Mouse (Mus musculus) forebrain, embryonic 13.5 days (tissue): ENCODE results near the gene Sgo2b. TPM values are rescaled to one million over a fixed set of nuclear protein-coding genes. Genes with fewer than 3 reads are reported as not detected.
"Not testable (repeated sequence)": the region's sequence is repeated elsewhere in the genome, so short reads cannot be mapped to it uniquely, and the experiment has no call there.

Experiments
- ATAC-seq: fragments of 200-750 bp; cut with Nextera tagmentation; 2 replicates; pipeline ENCODE4 v1.8.0; 2017
- H3K27ac ChIP-seq: fragments of 300-500 bp; sonication (generic); 2 replicates; pipeline ENCODE4 v1.5.1; 2015; ENCODE audit warnings: inconsistent platforms, mild to moderate bottlenecking, moderate library complexity
- H3K27me3 ChIP-seq: fragments of 300-500 bp; sonication (generic); 2 replicates; pipeline ENCODE4 v1.6.1; 2015; ENCODE audit warnings: mild to moderate bottlenecking, inconsistent platforms
- H3K36me3 ChIP-seq: fragments of 300-500 bp; sonication (generic); 2 replicates; pipeline ENCODE4 v1.6.1; 2015; ENCODE audit warnings: mild to moderate bottlenecking, inconsistent platforms; ENCODE audit not compliant: poor library complexity, severe bottlenecking
- H3K4me1 ChIP-seq: fragments of 300-500 bp; sonication (generic); 2 replicates; pipeline ENCODE4 v1.6.1; 2015; ENCODE audit warnings: inconsistent platforms
- H3K4me2 ChIP-seq: fragments of 300-500 bp; sonication (generic); 2 replicates; pipeline ENCODE4 v1.6.1; 2015; ENCODE audit warnings: inconsistent platforms, mild to moderate bottlenecking, moderate library complexity
- H3K4me3 ChIP-seq: fragments of 300-500 bp; sonication (generic); 2 replicates; pipeline ENCODE4 v1.5.1; 2015; ENCODE audit warnings: mild to moderate bottlenecking, inconsistent platforms
- H3K9ac ChIP-seq: fragments of 300-500 bp; sonication (generic); 2 replicates; pipeline ENCODE4 v1.6.1; 2015; ENCODE audit warnings: mild to moderate bottlenecking, inconsistent platforms
- H3K9me3 ChIP-seq: fragments of 300-500 bp; sonication (generic); replicated peaks from 2 replicates; pipeline ENCODE4 v1.6.1; 2016; ENCODE audit warnings: inconsistent platforms
- WGBS: fragments of 180-500 bp; shearing (Covaris S2); methylation state at CpG from one replicate; pipeline ENCODE4 v1.1.7; 2015; 5-methylcytosine and 5-hydroxymethylcytosine counted together
- polyA plus RNA-seq: library from polyadenylated mRNA; unstranded; fragments of >200 nt; fragmentation: Nextera tagmentation; extraction: Ambion mirVana; gene quantifications from 2 replicates; pipeline ENCODE4 v1.2.1, GENCODE M21; 2015

The Sgo2b gene
- polyA plus RNA-seq: not detected in 2 replicates

- peak; percentile 80 for ATAC-seq
- Histone ChIP-seq H3K27me3 (peaks cover 6% of the 10 kb centered on the region; the same call in 1 of the 2 replicates), H3K9ac (peak within 1 kb of the TSS; percentile 56), H3K27ac (no peak within 1 kb of the TSS), H3K4me2 (peak within 1 kb of the TSS; percentile 67), H3K4me3 (peak within 1 kb of the TSS; percentile 37), H3K36me3 (no peaks in the 10 kb centered on the region), H3K4me1 (peaks cover 6% of the 10 kb centered on the region; the same call in 1 of the 2 replicates), H3K9me3 (no peaks in the 10 kb centered on the region)
- WGBS: 8% methylated on average over 28 of the region's 30 CpGs
Observed at GRCm38 (mm10) chr8:63951626-63952377, at the start of gene Sgo2b. Gene Sgo2b, minus strand, starts transcription at chr8:63952248.

- not testable (repeated sequence) for H3K9ac ChIP-seq, H3K4me3 ChIP-seq, H3K4me1 ChIP-seq, H3K36me3 ChIP-seq, ATAC-seq, H3K4me2 ChIP-seq, H3K27me3 ChIP-seq, H3K9me3 ChIP-seq, H3K27ac ChIP-seq
- 33% methylated on average over 8 of the region's 9 CpGs for WGBS
Observed at GRCm38 (mm10) chr8:63970612-63971391, 18.8 kb upstream of the Sgo2b start.

- ATAC-seq: no peak
- H3K27ac ChIP-seq: no peak overlapping the region
- 0 out of 2 replicates have a peak, but pooled peaks cover 3% of the 10 kb centered on the region for H3K9me3 ChIP-seq
- H3K4me3 ChIP-seq: no peak overlapping the region
- no peak overlapping the region for H3K4me2 ChIP-seq
- H3K27me3 ChIP-seq: no peaks in the 10 kb centered on the region
- no peaks in the 10 kb centered on the region for H3K36me3 ChIP-seq
- H3K9ac ChIP-seq: no peak overlapping the region
- H3K4me1 ChIP-seq: no peaks in the 10 kb centered on the region
- WGBS: 84% methylated on average over 3 of the region's 3 CpGs
Observed at GRCm38 (mm10) chr8:63961032-63961785, 9.2 kb upstream of the Sgo2b start.

- not testable (repeated sequence) for H3K4me3 ChIP-seq, ATAC-seq, H3K27me3 ChIP-seq, H3K4me1 ChIP-seq, H3K9me3 ChIP-seq, H3K9ac ChIP-seq, H3K36me3 ChIP-seq, H3K4me2 ChIP-seq, H3K27ac ChIP-seq
- 79% methylated on average over 4 of the region's 4 CpGs for WGBS
Observed at GRCm38 (mm10) chr8:63953802-63954201, 1.8 kb upstream of the Sgo2b start.

- 80% methylated on average over 7 of the region's 7 CpGs for WGBS
- Histone ChIP-seq H3K27me3 (no peaks in the 10 kb centered on the region), H3K9me3 (no peaks in the 10 kb centered on the region), H3K4me3 (no peak overlapping the region), H3K27ac (no peak overlapping the region), H3K9ac (no peak overlapping the region), H3K36me3 (no peaks in the 10 kb centered on the region), H3K4me2 (no peak overlapping the region), H3K4me1 (no peaks in the 10 kb centered on the region)
- no peak for ATAC-seq
Observed at GRCm38 (mm10) chr8:63933171-63933570, 18.9 kb downstream of the Sgo2b start.

- Histone ChIP-seq H3K9me3 (no peaks in the 10 kb centered on the region), H3K36me3 (no peaks in the 10 kb centered on the region), H3K27me3 (no peaks in the 10 kb centered on the region), H3K27ac (no peak overlapping the region), H3K4me1 (no peaks in the 10 kb centered on the region), H3K4me3 (no peak overlapping the region), H3K4me2 (no peak overlapping the region), H3K9ac (no peak overlapping the region)
- WGBS: 44% methylated on average over 3 of the region's 3 CpGs
- ATAC-seq: no peak
Observed at GRCm38 (mm10) chr8:63929301-63930097, 22.5 kb downstream of the Sgo2b start.

- whole genome bisulfite sequencing: 52% methylated on average over 4 of the region's 4 CpGs
- Histone ChIP-seq H3K36me3 (no peaks in the 10 kb centered on the region), H3K4me2 (no peak overlapping the region), H3K9me3 (no peaks in the 10 kb centered on the region), H3K4me1 (no peaks in the 10 kb centered on the region), H3K27ac (no peak overlapping the region), H3K27me3 (no peaks in the 10 kb centered on the region), H3K4me3 (no peak overlapping the region), H3K9ac (no peak overlapping the region)
- ATAC-seq: no peak
Observed at GRCm38 (mm10) chr8:63921257-63921960, 30.6 kb downstream of the Sgo2b start.

GRCm38 (mm10) chr8:63895096-63895495 lies 57.0 kb downstream of the Sgo2b start:
- H3K27me3 ChIP-seq: no peaks in the 10 kb centered on the region
- no peaks in the 10 kb centered on the region for H3K9me3 ChIP-seq
- WGBS: 88% methylated on average over 2 of the region's 2 CpGs
- no peaks in the 10 kb centered on the region for H3K4me1 ChIP-seq
- H3K4me3 ChIP-seq: no peak overlapping the region
- H3K9ac ChIP-seq: no peak overlapping the region
- no peak for ATAC-seq
- no peak overlapping the region for H3K27ac ChIP-seq
- H3K36me3 ChIP-seq: no peaks in the 10 kb centered on the region
- no peak overlapping the region for H3K4me2 ChIP-seq

GRCm38 (mm10) chr8:63878353-63878752 lies 73.7 kb downstream of the Sgo2b start:
- Histone ChIP-seq H3K27ac (no peak overlapping the region), H3K4me3 (no peak overlapping the region), H3K36me3 (no peaks in the 10 kb centered on the region), H3K27me3 (no peaks in the 10 kb centered on the region), H3K4me2 (no peak overlapping the region), H3K9ac (no peak overlapping the region), H3K4me1 (no peaks in the 10 kb centered on the region), H3K9me3 (no peaks in the 10 kb centered on the region)
- ATAC-seq: no peak
- 90% methylated on average over 4 of the region's 4 CpGs for WGBS

GRCm38 (mm10) chr8:63877393-63877792 lies 74.7 kb downstream of the Sgo2b start:
- Histone ChIP-seq H3K27me3 (no peaks in the 10 kb centered on the region), H3K36me3 (no peaks in the 10 kb centered on the region), H3K9ac (no peak overlapping the region), H3K27ac (no peak overlapping the region), H3K4me3 (no peak overlapping the region), H3K9me3 (no peaks in the 10 kb centered on the region), H3K4me2 (no peak overlapping the region), H3K4me1 (no peaks in the 10 kb centered on the region)
- peak; percentile 94 for ATAC-seq
- 24% methylated on average over 6 of the region's 6 CpGs for WGBS

- WGBS: 91% methylated on average over 7 of the region's 7 CpGs
- H3K27ac ChIP-seq: no peak overlapping the region
- no peaks in the 10 kb centered on the region for H3K27me3 ChIP-seq
- no peaks in the 10 kb centered on the region for H3K36me3 ChIP-seq
- no peak overlapping the region for H3K4me2 ChIP-seq
- ATAC-seq: peak; percentile 59
- H3K9me3 ChIP-seq: no peaks in the 10 kb centered on the region
- no peaks in the 10 kb centered on the region for H3K4me1 ChIP-seq
- no peak overlapping the region for H3K4me3 ChIP-seq
- no peak overlapping the region for H3K9ac ChIP-seq
Observed at GRCm38 (mm10) chr8:63876949-63877348, 75.1 kb downstream of the Sgo2b start.
